Mouse (Mus musculus) adrenal gland (tissue): ENCODE data around the gene Zmiz2.
"Not testable (repeated sequence)": the region's sequence is repeated elsewhere in the genome, so short reads cannot be mapped to it uniquely, and the experiment has no call there.

Source experiments
- intact Hi-C: fragments of 180-260 bp; cut with DNase I; formaldehyde crosslinking; loops from one replicate; pipeline ENCODE4 v1.15.1; 2025

Gene Zmiz2

DNA sequence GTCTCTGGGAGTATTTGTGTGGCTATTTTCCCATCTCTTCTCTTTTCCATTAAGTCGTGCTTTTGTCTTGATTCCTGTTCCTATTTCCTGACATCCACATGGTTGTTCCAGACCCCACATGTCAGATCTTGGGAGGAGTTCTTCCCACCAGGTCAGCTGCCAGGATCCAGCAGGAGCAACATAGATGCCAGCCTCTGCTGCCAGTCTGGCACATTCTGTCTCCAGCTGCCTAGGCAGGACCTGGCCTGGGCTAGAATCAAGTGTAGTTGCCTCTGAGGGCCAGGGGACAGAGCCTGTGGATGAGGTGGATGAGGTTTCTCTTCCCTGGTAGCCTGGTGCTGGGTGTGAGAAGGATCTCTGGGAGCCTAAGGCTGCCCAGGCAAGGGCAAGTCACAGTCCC lies 5.0 kb downstream of the Zmiz2 start:
- intact Hi-C loops, result no loop called here

DNA sequence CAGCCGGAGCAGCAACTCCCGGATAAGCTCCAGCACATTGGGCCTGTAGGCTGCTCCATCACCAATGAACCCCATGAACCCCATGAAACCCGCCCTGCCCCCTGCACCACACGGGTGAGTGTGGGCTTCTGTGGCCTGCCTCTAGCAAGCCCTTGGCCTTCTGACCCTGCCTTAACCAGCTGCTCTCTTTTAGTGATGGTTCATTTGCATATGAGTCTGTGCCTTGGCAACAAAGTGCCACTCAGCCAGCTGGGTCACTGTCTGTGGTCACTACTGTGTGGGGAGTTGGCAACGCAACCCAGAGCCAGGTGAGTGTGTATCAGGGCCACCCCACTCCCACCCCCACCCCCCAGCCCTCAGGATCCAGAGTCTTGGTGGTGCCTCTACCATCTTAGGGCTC lies 6.7 kb downstream of the Zmiz2 start:
- intact Hi-C loops, result no loop called here

DNA sequence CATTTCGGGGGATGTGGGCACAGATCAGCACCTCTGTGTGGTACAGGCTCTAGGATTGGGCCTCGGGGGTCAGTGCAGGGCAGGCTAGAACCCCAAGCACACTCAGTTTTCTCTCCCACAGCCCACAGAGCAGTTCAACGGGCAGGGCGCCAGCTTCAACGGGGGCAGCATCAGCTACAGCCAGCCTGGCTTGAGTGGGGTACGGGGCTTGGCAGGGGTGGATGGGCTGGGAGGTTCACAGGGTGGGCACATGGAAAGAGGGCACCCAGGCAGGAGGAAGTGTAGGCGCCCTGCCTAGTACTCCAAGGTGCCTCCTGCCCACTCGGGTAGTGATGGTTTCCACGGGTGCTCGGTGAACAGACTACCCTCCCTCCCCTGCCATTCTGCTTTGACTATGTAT lies 9.3 kb downstream of the Zmiz2 start:
- intact Hi-C loops, result no loop called here

DNA sequence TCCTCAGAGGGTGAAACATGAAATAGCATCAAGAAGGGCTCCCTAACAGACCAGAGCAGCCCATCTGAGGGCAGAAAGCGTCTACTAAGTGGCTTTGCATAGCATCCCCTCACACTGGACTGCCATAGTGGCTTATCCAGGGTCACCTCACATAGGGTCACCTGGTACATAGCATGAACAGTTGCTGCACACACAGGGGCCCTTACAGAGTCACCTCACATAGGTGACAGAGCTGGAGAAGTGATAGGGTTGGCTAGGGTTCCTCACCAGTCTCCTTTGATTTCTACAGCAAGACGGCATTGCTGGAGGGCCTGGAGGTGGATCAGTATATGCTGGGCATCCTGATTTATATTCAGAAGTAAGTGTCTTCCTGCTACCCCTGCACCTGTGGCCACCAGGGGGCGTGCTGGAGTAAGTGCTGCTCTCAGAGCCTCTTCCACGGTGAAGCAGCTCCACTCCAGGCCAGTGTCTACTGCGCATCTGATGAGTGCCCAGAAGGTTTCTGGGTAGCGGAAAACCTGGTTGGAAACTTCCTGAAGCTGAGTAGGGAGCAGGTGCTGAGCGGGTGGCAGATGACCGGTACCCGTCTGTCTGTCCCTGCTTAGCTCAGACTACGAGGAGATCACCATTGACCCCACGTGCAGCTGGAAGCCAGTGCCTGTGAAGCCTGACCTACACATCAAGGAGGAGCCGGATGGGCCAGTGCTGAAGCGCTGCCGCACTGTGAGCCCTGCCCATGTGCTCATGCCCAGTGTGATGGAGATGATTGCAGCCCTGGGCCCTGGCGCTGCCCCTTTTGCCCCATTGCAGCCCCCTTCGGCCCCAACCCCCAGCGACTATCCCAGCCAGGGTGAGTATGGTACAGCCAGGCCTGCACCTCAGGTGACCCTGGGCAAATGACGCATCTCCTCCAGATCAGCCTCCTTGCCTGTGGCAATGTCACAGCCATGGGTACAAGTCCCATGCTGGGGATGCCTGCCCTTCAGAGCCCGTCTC lies 13.9 kb downstream of the Zmiz2 start:
- intact Hi-C loops, result loop anchor here (5.0 kb wide), 1 partner anchor 36 kb away; no protein-coding TSS in a partner anchor

DNA sequence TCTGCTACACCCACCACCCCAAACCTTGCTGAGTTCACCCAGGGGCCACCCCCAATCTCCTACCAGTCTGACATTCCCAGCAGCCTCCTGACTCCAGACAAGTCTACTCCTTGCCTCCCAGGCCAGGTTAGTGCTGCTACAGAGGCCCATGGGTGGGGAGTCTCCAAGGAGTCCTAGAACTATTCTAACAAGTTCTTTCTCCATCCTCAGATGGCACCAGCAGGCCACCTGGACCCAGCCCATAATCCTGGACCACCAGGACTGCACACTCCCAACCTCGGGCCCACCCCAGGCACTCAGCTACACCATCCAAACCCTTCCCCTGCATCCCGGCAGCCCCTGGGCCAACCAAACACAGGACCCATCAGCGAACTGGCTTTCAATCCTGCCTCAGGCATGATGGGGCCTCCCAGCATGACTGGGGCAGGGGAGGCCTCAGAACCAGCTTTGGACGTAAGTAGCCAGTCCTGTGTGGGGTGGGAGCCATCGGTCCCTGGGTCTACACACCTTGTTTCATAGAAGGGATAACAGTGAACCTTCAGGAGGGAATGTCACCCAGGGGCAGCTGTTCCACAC lies 15.0 kb downstream of the Zmiz2 start:
- intact Hi-C loops, result loop anchor here (5.0 kb wide), 1 partner anchor 37 kb away; no protein-coding TSS in a partner anchor

DNA sequence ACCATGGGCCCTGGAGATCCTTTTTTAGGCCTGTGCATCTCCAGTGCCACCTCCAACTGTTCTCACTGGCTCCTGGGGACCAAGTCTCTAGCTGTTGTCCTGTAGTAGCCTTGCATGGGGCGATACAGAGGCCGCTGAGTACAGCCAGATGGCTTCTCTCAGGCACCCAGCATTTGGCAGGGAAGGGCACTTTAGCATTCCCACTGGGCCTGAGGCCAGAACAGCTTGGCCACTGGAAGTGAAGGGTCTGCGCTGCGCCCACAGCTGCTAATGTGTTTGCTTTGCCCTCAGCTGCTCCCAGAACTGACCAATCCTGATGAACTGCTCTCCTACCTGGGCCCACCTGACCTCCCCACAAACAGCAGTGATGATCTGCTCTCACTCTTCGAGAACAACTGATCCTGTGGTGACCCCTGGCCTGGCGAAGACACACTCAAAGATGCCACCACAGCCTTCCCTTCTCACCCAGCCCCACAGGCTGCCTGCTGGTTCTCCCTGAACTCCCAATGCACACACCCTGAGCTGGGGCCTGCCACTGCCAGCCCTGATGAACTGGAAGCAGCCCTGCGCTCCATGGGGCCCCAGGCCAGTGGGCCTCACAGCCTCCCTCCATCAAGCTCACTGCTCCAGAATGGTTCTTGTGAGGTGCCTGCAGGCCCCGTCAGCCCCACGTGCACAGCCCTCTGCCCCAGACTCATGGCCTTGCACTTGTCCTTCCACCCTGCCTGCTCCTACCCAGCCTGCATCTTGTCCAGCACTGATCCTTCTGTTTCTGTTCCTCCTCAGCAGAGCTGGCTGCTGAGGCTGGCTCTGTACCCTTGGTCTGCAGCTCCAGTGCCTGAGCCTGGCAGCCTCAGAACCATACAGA lies 16.1 kb downstream of the Zmiz2 start:
- intact Hi-C loops, result loop anchor here (5.0 kb wide), 1 partner anchor 38 kb away; no protein-coding TSS in a partner anchor

DNA sequence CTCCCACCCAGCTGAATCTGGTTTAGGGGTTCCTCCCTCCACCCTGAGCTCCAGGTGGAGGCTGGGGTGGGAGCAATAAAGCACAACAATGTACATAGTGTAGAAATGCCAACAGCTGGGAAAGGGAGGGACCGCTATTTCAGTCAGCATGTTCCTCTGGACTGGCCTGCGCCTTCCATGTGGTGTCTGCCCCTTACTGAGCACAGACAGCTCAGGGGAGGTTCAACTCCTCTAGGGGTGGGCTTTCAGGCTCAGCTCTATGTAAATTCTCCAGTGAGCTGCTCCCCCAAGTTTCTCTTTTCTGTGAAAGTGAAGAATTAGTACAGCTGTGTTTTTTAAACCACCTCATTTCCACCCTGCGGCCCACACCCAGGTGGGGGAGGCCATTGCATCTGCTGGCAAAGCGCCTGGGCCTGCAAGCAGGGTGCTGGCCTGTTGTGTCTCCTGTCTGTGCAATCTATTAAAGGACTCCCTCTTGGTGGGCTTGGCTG lies 16.8 kb downstream of the Zmiz2 start:
- intact Hi-C loops, result no loop called here

DNA sequence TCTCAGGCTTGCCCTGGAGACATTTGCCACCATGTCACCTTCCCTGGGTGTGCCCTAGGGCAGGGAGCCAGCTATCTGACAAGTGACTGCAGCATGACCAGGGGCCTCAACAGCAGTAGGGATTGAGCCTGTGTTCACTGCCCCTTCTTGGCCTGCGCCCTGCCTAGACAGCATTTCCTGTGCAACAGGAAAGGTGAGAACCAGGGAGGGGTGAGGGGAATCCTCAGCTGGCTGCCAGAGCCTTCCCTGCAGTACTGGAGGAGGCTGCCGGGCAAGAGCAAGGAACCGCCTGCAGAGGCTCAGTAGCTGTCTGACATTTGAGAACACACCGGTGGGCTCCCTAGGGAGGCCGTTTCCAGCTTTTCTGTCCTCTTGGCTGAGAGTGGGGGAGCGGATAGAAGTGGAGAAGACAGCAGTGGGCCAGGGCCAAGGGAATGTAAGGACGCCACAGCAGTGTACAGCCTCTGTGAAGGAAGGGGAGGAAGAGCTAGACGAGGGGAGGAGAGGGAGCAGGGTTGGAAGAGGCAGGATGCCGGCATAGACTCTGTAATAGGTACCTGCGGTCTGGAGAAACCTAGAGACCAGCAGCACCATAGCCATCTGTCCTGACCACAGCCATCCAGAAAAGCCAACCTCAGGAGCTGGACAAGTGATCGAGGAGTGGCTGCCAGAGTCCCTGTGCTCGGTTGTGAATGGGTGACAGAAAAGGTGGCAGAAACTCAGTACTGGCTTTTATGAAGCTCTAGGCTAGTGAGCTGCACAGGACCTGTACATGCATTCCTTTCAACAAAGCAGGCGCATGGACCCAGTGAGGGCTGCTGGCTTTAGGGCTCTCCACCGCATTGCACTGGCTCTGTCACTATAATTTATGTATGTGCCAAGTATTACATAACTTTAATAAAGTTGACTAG lies 17.6 kb downstream of the Zmiz2 start:
- intact Hi-C loops, result no loop called here

DNA sequence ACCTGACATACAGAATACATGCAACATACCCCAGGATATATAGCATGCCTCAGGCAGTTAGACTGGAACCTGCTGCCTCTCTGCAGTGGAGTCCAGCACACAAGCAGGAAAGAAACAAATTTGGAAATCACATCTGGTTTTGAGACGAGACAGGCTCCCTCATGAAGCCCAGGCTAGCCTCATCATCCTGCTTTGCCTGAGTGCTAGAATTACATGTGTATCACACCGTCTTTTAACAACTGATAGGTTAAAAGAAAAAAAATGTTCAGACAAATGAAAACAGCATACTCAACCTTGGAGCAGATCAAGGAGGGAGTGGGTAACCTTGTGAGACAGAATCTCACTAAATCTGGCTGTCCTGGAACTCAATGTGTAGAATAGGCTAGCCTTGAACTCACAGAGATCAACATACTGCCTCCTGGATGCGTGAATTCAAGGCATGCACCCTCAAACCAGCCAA lies 18.3 kb downstream of the Zmiz2 start:
- intact Hi-C loops, result no loop called here

DNA sequence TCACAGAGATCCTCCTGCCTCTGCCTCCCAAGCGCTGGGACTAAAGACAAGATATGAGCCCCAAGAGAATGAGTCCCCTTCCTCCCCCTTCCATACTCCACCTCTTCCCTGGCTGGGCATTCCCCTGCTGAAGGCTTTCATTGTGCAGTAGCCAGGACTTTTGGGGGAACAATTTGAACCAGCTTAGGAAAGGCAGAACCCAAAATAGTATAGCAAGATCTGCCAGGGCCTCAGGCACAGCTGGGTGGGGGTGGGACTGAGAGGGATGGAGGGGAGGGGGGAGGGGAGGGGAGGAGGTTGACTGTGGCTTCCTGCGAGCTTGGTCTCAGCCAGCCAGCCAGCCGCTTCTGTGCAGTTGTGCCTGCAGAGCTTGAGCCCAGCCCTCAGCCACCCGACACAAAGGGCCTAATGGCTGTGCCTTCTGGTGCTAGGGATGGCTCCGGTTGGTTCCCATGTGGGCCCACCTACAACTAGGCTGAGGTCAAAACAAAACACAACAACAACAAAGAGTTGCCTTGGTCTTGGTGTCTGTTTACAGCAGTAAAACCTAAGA lies 21.3 kb downstream of the Zmiz2 start:
- intact Hi-C loops, result no loop called here

DNA sequence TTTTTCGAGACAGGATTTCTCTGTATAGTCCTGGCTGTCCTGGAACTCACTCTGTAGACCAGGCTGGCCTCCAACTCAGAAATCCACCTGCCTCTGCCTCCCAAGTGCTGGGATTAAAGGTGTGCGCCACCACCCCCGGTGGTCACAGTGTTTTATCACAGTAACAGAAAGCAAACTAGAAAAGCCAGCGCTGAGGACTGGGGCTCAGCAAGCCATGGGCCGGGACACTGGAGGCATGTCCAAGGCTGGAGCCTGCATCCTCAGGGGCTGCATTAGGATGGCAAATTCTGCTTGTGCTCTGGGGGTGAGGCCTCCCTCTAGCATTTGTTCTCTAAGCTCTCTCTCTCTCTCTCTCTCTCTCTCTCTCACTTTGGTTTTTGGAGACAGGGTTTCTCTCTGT lies 21.9 kb downstream of the Zmiz2 start:
- intact Hi-C loops, result not testable (repeated sequence)

DNA sequence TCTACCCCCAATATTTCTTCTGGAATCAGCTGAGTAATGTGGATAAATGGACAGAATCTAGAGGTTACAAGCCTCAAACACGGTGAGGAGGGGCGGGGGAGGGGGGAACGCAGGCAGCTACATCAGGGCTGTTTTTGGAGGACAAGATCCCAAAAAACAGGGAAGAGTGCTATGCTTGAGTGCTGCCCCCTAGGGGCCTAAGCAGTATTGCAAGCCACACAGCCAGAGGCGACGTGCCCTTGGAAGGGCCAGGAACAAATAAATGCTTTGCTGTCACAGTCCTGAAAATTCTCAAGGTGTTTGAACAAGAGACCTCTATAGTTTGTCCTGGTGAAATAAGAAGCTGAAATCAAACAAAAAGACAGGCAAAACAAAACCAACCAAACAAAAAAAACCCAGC lies 22.8 kb downstream of the Zmiz2 start:
- intact Hi-C loops, result no loop called here

DNA sequence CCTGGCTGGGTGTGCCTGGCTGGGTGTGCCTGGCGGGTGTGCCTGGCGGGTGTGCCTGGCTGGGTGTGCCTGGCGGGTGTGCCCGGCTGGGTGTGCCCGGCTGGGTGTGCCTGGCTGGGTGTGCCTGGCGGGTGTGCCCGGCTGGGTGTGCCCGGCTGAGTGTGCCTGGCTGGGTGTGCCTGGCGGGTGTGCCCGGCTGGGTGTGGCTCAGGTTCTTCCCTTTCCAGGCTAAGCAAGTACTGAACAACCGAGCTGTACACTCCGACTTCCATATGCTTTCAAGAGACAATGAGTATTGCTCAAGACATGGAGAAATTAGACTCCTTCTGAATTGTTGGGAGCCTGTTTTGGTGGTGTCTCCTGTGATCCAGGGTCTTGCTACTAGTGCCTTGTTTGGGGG lies 24.4 kb downstream of the Zmiz2 start:
- intact Hi-C loops, result no loop called here

DNA sequence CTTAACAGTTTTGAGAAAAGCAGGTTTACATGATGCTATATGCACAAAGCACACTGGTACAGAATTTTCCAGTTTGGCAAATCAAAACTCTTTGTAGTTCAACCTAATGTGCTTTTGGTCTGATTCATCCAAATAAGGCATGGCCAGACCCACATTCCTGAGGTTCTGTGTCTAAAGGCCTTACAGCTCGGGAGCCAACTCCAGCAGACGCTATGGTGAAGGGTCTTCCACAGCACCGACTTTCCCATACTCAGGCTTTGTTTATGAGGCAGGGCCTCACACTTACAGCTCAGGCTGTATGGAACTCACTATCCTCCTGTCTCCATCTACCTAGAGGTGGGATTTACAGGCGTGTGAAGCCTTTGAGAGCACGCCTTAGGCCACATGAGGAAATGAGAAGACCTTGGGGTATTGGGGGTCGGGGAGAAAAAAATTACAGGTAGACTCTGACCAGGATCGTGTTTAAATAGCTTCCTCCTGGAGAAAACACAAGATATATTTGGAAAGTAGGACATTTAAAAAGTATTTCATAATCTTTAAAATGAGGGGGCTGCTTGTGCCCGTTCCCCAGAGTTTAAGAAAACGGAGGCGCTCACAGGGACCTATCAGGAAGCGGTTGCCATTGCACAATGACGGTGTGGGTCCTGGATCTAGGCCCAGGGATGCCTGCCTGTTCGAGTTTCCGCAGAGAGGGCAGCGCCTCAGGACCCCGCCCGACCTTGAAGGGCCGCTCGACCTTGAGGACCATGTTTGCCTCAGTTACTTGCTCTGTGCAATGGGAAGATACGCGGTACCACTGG lies 26.1 kb downstream of the Zmiz2 start, which contains the start of gene Ppia:
TSS of gene Ppia (plus strand) at position 693 of the 800 bp plus-strand sequence.
- intact Hi-C loops, result no loop called here

DNA sequence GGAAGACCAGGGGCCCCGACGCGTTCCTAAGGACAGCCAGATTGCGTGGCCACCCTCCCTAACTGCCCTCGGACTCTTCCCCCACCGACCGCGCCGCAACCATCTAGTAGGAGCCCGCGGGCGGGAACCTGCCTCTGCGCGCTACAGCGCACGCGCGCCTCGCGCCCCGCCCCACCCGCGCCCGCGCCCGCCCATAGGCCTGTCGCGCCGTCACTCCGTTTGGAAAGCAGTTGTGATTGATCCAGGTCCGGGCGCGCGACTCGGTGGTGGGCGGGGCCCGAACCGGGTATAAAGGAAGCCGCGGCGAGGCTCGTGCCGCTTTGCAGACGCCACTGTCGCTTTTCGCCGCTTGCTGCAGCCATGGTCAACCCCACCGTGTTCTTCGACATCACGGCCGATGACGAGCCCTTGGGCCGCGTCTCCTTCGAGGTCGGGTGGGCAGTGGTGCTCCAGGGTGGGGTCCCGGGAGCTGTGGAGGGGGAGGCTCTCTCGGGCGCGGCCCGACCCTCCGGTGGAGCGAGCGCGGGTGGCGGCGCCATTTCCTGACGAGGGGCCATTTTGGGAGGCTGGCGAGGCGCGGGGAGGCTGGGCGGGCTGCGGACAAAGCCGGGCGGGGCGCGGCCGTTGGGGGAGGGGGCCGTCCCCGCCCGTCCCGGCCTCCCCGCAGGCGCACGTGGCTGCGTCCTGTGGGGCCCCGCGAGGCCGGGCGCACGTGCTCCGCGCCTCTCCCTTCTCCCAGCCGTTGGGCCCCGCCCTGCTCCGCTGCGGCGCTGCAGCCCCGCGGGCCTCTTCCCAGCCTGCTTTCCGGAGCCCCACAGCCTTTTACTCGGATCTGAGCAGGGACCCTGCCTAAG lies 26.9 kb downstream of the Zmiz2 start:
- intact Hi-C loops, result no loop called here

DNA sequence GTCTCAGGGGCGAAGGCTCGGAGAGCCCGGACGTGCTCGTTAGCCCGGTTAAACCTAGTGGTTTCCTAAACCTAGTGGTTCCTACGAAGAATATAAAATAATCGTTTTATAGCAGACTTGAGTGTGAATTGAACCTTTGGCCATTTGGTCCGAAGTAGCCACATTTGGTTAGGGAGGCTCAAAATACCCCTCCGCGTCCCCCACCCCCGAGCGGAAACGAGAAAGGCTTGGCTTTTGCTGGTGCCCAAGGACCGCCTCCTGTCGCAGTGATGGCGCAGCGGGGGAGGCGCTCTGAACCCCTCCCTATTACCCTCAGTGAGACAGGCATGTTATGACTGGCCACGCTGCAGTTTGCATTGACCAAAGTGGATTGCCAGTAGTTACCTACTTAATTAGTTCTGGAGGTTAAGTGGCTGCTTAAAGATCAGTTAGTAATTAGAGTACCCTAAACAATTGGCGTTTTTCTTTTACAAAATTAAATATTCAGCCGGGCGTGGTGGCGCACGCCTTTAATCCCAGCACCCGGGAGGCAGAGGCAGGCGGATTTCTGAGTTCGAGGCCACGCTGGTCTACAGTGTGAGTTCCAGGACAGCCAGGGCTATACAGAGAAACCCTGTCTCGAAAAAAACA lies 27.6 kb downstream of the Zmiz2 start:
- intact Hi-C loops, result no loop called here

DNA sequence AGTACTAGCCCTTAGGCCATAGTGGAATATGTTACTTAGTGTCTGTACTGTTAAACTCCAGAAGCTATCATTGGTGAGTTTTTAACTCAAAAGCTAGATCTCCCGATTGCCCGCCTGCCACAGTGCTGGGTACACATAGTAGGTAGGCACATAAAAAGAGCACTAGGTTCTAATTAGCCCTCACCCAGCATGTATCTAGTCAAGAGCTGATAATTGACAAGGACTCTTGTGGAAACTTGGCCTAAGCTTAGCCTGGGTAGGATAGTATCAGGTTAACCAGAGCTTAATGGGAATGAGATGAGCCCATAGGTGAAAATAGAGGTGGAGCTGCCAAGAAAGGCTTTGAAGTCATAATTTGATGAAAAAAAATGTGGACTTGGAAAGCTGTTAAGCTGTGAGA lies 28.2 kb downstream of the Zmiz2 start:
- intact Hi-C loops, result no loop called here

DNA sequence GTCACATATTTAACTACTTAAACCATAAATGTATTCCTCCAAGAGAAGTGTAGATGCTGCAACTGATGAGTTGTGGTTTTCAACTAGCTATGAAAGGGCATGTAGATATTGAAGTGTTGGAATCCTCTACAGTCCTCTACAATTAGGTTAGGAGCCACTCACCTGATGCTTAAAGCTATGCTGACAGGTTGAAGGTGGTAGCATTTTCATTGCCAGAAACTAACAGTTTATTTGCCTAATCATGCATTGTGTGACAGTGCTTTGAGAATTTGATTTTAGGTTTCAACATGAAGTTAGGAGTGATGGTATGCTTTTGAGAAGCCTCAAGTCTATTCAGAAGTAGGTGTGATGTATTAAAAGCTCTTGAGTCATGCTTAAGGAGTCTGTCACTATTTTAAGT lies 28.6 kb downstream of the Zmiz2 start:
- intact Hi-C loops, result no loop called here
